Mouse (Mus musculus) lung, adult 2 months (tissue): ENCODE measurements around the gene Pcdh9.

Source experiments
- CTCF ChIP-seq: fragments of 200-500 bp; IDR thresholded peaks from 2 replicates; pipeline ENCODE4 v1.5.1; 2011; ENCODE audit warnings: mild to moderate bottlenecking, low read length, control low read depth; ENCODE audit not compliant: insufficient read depth
- POLR2A ChIP-seq: fragments of 200-500 bp; IDR thresholded peaks from 2 replicates; pipeline ENCODE4 v1.6.1; 2011; ENCODE audit warnings: low read depth, mild to moderate bottlenecking, control low read depth, low read length, borderline replicate concordance; ENCODE audit errors: extremely low read depth

GRCm38 (mm10) chr14:93713250-93713935 is 177.1 kb downstream of the Pcdh9 start:
- TF ChIP-seq CTCF (no peak), POLR2A (no peak)
